Mouse (Mus musculus): ENCODE measurements at regions not wholly inside any gene's neighbourhood (a gene's known extent, or its start where the extent isn't known, plus 50 kb on each side); places are given as distances from the start of the nearest gene placed in this dataset.

GRCm38 (mm10) chr10:116653511-116653945 lies 72.2 kb upstream of the Cnot2 start:
- DNase-seq (ENCODE audit: low read depth, low spot score): no peak

DNA sequence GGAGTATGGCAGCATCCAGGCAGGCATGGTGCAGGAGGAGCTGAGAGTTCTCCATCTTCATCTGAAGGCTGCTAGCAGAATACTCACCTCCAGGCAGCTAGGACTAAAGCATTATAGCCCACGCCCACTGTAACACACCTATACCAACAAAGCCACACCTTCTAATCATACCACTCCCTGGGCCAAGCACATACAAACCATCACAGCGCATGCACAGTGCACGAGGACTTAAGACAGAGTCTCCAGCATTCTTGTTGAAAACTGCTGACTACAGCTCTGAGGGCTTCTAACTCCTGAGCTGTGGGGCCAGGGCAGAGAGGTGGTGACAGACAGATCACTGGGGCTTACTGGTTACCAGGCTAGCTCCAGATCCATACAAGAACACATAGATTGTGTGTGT lies 68.0 kb upstream of the Cnot2 start:
- no peak for DNase-seq (ENCODE audit: low read depth, low spot score)

- no peak for DNase-seq (ENCODE audit: low read depth, low spot score)
These were observed 64.7 kb upstream of the Cnot2 start for GRCm38 (mm10) chr10:116646035-116646434.

DNA sequence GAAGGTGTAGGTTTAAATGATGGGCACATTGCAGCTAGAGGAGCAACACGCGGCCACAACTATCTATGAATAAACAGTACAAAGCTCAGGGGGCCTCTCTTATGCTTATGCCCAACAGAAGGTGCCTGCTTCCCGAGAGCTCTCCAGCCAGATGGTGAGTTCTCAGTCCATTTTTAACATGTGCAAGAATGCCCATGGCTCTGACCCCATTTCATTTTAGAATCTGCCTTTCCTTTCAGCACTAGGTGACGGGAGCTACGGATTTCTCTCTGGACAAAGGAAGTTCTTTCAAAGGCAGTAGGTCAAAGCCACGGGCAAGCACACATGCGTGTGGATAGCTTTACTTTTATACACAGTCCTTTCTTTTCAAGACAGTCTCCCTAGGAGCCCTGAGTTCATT lies 64.3 kb upstream of the Cnot2 start:
- DNase-seq (ENCODE audit: low read depth, low spot score): no peak

GRCm38 (mm10) chr10:116645108-116645507 lies 63.8 kb upstream of the Cnot2 start:
- no peak for DNase-seq (ENCODE audit: low read depth, low spot score)
